Mouse (Mus musculus) gastrocnemius, postnatal 36 days (tissue): ENCODE results near the gene Art4. TPM values are rescaled to one million over a fixed set of nuclear protein-coding genes. Genes with fewer than 3 reads are reported as not detected.
"Not testable (repeated sequence)": the region's sequence is repeated elsewhere in the genome, so short reads cannot be mapped to it uniquely, and the experiment has no call there.

ENCODE experiments used
- DNase-seq, 2 experiments: peaks; one replicate each; pipeline ENCODE4 v3.0.0; 2022
- intact Hi-C: fragments of 180-260 bp; cut with DNase I; formaldehyde crosslinking; loops from one replicate; pipeline ENCODE4 v1.15.1; 2025
- long read RNA-seq, 2 experiments: library from polyadenylated mRNA; stranded (forward); transcript quantifications; one replicate each; pipeline ENCODE4 v2.0.0; 2021
- total RNA-seq, 2 experiments: library from RNA; stranded (reverse); gene quantifications; 2 replicates each; pipeline ENCODE4 v1.2.3; 2021

The Art4 gene
- total RNA-seq = under 1 TPM in 1 of 2 experiments, not detected in 1; 0.13 TPM
- long read RNA-seq, experiment 1 = 0 reads
- long read RNA-seq, experiment 2 = 0 reads

DNA sequence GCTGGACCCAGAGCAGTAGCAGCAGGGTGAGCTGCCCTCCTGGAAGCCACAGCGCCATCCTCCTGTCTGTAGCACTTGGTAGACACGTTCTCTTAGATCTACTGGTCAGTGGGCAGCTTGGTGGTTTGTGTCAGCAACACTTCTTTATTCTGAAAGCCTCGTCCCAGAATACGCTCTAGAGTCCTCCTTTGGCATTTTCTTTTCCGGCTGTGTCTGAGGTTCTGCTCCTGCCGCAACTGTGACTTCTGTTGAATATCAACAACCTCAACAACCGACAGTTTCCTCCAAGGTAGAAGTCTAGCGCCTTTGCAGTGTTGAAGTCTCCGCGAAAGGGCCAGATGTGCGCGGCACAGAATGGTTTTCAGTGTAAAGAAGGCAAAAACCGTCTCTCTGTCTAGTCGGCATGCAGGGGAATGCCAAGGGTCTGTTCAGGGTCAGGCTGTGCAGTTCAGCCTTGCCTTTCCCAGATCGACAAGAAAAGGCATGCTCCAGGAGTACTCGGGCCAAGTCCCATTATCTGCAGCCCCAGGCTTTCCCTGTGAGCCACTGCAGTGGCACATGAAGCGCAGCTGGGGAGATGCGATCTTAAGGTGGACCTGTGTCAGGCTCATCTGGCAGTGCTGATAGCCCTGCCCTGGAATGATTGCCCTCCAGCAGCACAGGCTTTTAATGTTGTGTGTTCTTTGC, at the start of gene Art4:
Gene Art4, minus strand, starts transcription at position 548 of the 687 bp plus-strand sequence.
- intact Hi-C loops = no loop called here
- no peak for DNase-seq

DNA sequence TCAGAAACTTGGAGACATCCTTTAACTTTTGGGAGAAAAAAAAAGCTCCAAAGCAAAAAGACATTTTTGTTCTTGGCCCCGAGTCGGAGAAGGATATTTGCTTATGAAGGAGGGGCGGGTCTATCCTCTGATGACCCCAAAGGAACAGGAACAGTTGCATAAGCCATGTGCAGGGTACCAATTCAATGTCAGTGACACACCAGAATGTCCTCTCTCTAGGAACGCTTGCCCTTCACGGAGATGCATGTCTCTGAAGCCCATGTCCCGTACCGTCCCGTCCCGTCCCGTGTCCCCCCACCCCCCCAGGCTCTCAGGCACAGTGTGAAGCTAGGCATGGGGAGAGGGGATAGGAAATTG, 49.4 kb upstream of the Art4 start:
- intact Hi-C loops = no loop called here
- DNase-seq = peak in 1 of 2 experiments; percentile 26

- intact Hi-C loops = no loop called here
- DNase-seq = peak in 1 of 2 experiments; percentile 8
Measured at GRCm38 (mm10) chr6:136906283-136906936, 48.9 kb upstream of the Art4 start.

GRCm38 (mm10) chr6:136903885-136904470, 46.4 kb upstream of the Art4 start:
- DNase-seq = no peak
- intact Hi-C loops = no loop called here

- intact Hi-C loops = no loop called here
- DNase-seq = no peak
Measured at GRCm38 (mm10) chr6:136902527-136902926, 45.0 kb upstream of the Art4 start.

GRCm38 (mm10) chr6:136901010-136901409, 43.5 kb upstream of the Art4 start:
- no peak for DNase-seq
- intact Hi-C loops = no loop called here

- intact Hi-C loops = no loop called here
Measured at GRCm38 (mm10) chr6:136900369-136901009, 43.0 kb upstream of the Art4 start.

GRCm38 (mm10) chr6:136898954-136899353, 41.4 kb upstream of the Art4 start:
- intact Hi-C loops = no loop called here
- DNase-seq = no peak

More at GRCm38 (mm10) chr6:136900369-136901009, 43.0 kb upstream of the Art4 start:
- DNase-seq = no peak

DNA sequence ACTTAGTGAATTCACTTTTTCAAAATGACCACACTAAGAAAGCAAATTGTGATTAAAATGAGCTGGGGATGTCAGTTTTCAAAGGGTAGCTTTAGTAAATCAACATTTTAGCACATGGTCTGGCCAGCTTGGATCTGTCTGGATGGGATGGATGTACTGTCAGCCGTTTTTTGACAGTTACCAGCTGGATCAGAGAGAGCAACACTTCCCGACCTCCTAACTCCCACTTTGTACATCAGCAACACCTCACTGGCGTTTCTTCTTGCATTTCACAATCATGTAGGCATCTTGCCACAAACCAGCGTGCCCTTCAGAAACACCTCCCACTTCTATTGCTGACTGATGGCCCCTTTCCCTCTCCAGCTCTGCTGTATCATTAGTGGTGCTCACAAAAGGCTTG, 40.7 kb upstream of the Art4 start:
- no peak for DNase-seq
- intact Hi-C loops = no loop called here

GRCm38 (mm10) chr6:136897789-136898188, 40.3 kb upstream of the Art4 start:
- peak in 1 of 2 experiments; percentile 32 for DNase-seq
- intact Hi-C loops = no loop called here

GRCm38 (mm10) chr6:136894532-136895339, 37.2 kb upstream of the Art4 start:
- intact Hi-C loops = no loop called here
- peak in 1 of 2 experiments; percentile 16 for DNase-seq

GRCm38 (mm10) chr6:136892002-136892401, 34.5 kb upstream of the Art4 start:
- intact Hi-C loops = no loop called here
- DNase-seq = no peak

- no peak for DNase-seq
- intact Hi-C loops = no loop called here
Measured at GRCm38 (mm10) chr6:136889554-136889953, 32.0 kb upstream of the Art4 start.

DNA sequence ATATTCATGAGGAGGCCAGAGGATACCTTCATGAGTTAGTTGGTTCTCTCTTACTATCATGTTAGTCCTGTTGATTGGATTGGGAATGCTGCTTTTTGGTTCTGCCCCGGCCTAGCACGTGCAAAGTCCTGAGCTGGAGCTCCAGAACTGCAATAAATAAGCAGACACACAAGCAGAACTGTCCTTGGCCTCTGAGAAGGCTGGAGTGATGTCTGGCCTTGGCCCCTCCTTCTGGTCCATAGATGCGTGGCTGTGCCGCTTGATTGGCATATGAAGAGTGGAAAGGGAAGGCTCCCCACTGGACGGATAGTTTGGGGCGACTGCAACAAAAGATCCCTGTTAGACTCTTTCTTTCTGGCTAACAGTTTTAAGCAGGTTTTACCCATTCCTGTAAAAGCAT, 31.5 kb upstream of the Art4 start:
- intact Hi-C loops = no loop called here
- DNase-seq = no peak

- intact Hi-C loops = no loop called here
- DNase-seq = peak; percentile 25 to 32
Measured at GRCm38 (mm10) chr6:136887854-136888253, 30.3 kb upstream of the Art4 start.

- DNase-seq, intact Hi-C loops: not testable (repeated sequence)
Measured at GRCm38 (mm10) chr6:136884766-136885165, 27.2 kb upstream of the Art4 start.

DNA sequence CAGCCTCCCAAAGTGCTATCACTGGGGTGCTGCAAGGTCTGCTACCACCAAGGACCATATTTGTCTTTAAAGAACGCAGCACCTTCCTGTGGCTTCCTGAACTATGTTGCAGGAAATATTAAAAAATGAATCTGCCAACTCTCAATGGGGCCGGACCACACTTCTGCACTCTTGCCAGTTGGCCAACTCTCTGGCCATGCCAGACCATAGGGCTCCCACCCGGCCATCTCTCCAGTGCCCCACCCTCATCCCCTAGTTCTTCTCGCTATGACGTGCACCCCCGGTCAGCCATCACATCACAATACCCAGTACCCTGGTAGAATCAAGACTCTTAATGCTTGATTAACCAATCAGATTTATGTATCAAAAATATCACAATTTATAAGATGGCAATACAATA, 26.4 kb upstream of the Art4 start:
- no peak for DNase-seq
- intact Hi-C loops = no loop called here

DNA sequence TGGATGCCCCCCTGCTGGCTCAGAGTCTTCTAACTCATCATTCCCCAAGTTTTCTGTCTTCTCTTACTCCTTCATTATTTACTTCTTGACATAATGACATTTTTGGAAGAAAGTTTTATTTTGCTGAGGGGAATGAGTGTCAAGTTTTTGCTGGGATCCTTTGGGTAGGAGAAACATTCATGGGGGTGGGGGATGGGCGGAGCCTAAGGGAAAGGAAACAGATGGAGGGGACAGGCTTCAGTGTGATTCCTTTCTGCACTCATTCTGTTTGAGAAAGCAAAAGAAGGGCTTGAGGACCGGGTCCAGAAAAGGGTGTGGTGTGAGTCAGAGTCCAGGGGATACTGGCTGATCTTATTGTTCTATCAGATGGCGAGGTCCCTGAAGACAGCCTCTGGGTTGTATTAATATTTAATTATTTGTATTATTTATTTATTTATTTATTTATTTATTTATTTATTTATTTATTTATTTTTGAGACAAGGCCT, 25.9 kb upstream of the Art4 start:
- no peak for DNase-seq
- intact Hi-C loops = no loop called here

DNA sequence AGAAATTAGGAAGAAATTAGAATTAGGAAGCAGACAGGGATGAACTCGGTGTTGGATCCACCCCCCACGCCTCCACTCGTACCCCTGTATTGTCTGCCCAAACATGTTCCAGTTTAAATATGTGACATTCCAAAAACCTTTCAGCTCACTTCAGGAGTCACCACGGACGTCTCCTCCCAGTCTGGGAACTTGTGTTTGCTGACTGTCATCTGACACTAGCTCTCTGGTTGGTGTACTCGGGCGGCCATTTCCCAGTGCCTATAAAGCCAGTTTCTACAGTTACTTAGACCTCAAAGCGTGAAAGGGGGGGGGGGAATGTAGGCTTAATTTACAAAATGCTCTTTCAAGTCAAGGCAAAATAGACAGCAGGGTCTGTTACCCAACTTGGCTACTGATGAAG, 24.1 kb upstream of the Art4 start:
- intact Hi-C loops = no loop called here
- no peak for DNase-seq

DNA sequence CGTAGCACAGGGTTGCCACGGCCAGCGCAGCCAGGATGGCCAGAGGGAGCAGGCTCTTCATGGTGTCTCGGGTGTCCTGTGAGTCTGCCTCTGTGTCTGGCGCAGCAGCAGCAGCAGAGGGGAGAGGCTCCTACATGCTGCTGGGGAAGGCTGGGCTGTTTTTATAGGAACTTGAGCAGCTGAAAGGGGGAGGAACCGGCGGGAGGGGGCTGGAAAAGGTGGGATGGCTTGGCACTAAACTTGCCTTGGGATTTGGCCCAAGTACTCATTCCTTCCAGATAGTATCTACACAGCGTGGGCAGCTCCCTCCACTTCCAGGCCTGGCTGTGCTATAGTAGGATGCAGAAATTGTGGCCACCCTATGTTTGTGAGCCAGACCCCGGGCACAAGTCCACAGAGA, 18.1 kb upstream of the Art4 start, which contains the start of gene Mgp:
Gene Mgp, minus strand, starts transcription at position 154 of the 400 bp plus-strand sequence.
- intact Hi-C loops = loop anchor here (10.0 kb wide), 1 partner anchor 289 kb away; no protein-coding TSS in a partner anchor
- DNase-seq = peak; percentile 36 to 41
